Mouse (Mus musculus) hindbrain, postnatal 0 days (tissue): ENCODE data around the gene Atp6v1d. TPM values are rescaled to one million over a fixed set of nuclear protein-coding genes. Genes with fewer than 3 reads are reported as not detected.

Experiments used
- ATAC-seq: fragments of 200-750 bp; cut with Nextera tagmentation; 2 replicates; pipeline ENCODE4 v1.8.0; 2017; ENCODE audit warnings: mild to moderate bottlenecking, moderate TSS enrichment, moderate library complexity
- DNase-seq: peaks from one replicate; pipeline ENCODE4 v3.0.0-alpha.2; 2015; ENCODE audit warnings: low spot score
- H3K27ac ChIP-seq: fragments of 300-500 bp; sonication (generic); 2 replicates; pipeline ENCODE4 v1.5.1; 2014; ENCODE audit warnings: mild to moderate bottlenecking
- H3K27me3 ChIP-seq: fragments of 300-500 bp; sonication (generic); 2 replicates; pipeline ENCODE4 v1.6.1; 2014; ENCODE audit warnings: low read length, mixed read lengths; ENCODE audit not compliant: insufficient read depth
- H3K36me3 ChIP-seq: fragments of 300-500 bp; sonication (generic); 2 replicates; pipeline ENCODE4 v1.6.1; 2014; ENCODE audit warnings: low read length, mixed read lengths; ENCODE audit not compliant: insufficient read depth
- H3K4me1 ChIP-seq: fragments of 300-500 bp; sonication (generic); 2 replicates; pipeline ENCODE4 v1.6.1; 2014; ENCODE audit warnings: antibody characterized with exemption, low read length, mixed read lengths; ENCODE audit not compliant: insufficient read depth
- H3K4me2 ChIP-seq: fragments of 300-500 bp; sonication (generic); 2 replicates; pipeline ENCODE4 v1.6.1; 2014; ENCODE audit warnings: low read depth, mild to moderate bottlenecking, low read length, moderate library complexity, mixed read lengths
- H3K4me3 ChIP-seq: fragments of 300-500 bp; sonication (generic); 2 replicates; pipeline ENCODE4 v1.5.1; 2014; ENCODE audit warnings: low read length
- H3K9ac ChIP-seq: fragments of 300-500 bp; sonication (generic); replicated peaks from 2 replicates; pipeline ENCODE4 v1.6.1; 2014; ENCODE audit warnings: mild to moderate bottlenecking, low read length, moderate library complexity, mixed read lengths
- H3K9me3 ChIP-seq: fragments of 300-500 bp; sonication (generic); 2 replicates; pipeline ENCODE4 v1.6.1; 2016; ENCODE audit warnings: low read length, mixed read lengths
- CTCF ChIP-seq: IDR thresholded peaks from 2 replicates; pipeline ENCODE4 v1.5.1; 2016; ENCODE audit warnings: antibody characterized with exemption, control low read depth, low read depth
- WGBS: fragments of 180-500 bp; shearing (Covaris S2); extraction: QIAGEN DNeasy Blood & Tissue Kit; methylation state at CpG from one replicate; pipeline ENCODE4 v1.1.7; 2014; 5-methylcytosine and 5-hydroxymethylcytosine counted together
- polyA plus RNA-seq: library from polyadenylated mRNA; unstranded; fragments of >200 nt; fragmentation: Nextera tagmentation; extraction: Ambion mirVana; gene quantifications from 2 replicates; pipeline ENCODE4 v1.2.1, GENCODE M21; 2015
- total RNA-seq: library from RNA; depleted of rRNA; stranded (reverse); fragments of >200 nt; gene quantifications from 2 replicates; pipeline ENCODE4 v1.2.3, GENCODE M21; 2014; rRNA removed

The Atp6v1d gene
- total and polyA plus RNA-seq, 2 experiments from 2014 or later, result 55.5 to 149 TPM

DNA sequence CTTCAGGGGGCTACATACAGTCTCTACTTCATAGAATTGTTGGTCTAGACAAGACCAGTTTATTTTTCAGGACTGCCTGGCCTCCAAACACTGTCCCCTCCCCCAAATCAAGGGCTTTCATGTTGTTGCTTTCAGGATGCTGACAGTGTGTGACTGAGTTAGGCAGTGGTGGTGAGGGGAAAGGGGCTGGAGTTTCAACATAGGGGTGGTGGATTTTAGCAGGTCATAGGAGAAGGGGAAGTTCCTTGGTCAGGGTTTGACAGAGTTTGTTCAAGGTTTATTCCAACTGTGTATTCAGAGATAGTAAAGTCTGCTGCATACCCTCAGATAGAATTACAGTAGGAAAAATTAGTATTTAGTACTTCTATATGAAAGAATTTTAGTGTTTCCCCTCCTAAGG lies 59.6 kb downstream of the Atp6v1d start:
- Histone ChIP-seq H3K27ac (no peak overlapping the region), H3K4me2 (no peak overlapping the region), H3K4me3 (no peak overlapping the region), H3K36me3 (no peaks in the 10 kb centered on the region), H3K4me1 (no peaks in the 10 kb centered on the region), H3K9ac (no peak overlapping the region), H3K27me3 (no peaks in the 10 kb centered on the region), H3K9me3 (no peaks in the 10 kb centered on the region)
- TF ChIP-seq CTCF, result no peak
- no peak for ATAC-seq
- DNase-seq, result no peak

DNA sequence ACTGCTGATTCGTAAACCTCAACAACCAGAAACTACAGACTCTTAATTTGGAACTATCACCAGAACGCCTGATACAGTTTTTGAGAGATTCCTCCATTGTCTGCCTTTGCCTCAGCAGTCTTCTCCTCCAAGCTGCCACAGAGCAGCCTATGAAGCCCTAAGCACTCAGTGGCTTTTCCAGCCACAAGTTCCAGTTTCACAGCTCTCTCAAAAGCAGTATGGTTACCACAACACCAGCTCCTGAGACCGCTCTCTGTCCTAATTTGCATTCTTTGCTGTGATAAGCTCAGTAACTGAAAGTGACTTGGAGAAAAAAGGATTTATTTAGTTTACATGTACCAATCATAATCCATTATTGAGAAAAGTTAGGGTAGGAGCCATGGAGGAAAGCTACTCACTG lies 61.4 kb downstream of the Atp6v1d start:
- TF ChIP-seq CTCF, result no peak
- no peak overlapping the region for H3K4me3 ChIP-seq
- ATAC-seq, result no peak
- H3K27me3 ChIP-seq, result no peaks in the 10 kb centered on the region
- no peaks in the 10 kb centered on the region for H3K9me3 ChIP-seq
- H3K9ac ChIP-seq, result no peak overlapping the region
- 68% methylated on average over 3 of the region's 3 CpGs for WGBS
- no peak overlapping the region for H3K4me2 ChIP-seq
- DNase-seq, result no peak
- no peak overlapping the region for H3K27ac ChIP-seq
- no peaks in the 10 kb centered on the region for H3K4me1 ChIP-seq
- H3K36me3 ChIP-seq, result no peaks in the 10 kb centered on the region

DNA sequence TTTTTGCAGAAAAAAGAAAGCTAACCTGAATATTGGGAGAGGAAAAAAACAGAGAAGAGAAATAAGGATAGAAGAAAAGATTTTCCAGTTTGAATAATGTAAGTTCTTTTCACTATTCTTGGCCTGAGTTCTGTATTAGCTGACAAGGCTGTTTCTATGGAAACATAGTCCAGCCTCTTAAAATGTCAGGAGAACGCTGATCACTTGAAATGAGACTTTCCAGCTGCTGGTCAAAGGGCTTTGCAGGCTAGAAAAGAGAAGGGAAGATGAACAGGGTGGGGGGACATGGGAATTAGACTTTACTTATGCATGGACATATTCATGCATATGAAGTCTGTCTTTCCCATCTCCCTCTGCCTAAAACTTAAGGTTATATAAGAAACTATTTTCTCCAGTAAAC lies 67.2 kb downstream of the Atp6v1d start:
- peak; percentile 33 for DNase-seq
- no peak overlapping the region for H3K4me3 ChIP-seq
- no peaks in the 10 kb centered on the region for H3K36me3 ChIP-seq
- no peak overlapping the region for H3K27ac ChIP-seq
- no peaks in the 10 kb centered on the region for H3K27me3 ChIP-seq
- no peaks in the 10 kb centered on the region for H3K4me1 ChIP-seq
- H3K4me2 ChIP-seq, result no peak overlapping the region
- H3K9me3 ChIP-seq, result no peaks in the 10 kb centered on the region
- 14% methylated on average over 1 of the region's 1 CpGs for WGBS
- TF ChIP-seq CTCF, result no peak
- ATAC-seq, result no peak
- no peak overlapping the region for H3K9ac ChIP-seq

DNA sequence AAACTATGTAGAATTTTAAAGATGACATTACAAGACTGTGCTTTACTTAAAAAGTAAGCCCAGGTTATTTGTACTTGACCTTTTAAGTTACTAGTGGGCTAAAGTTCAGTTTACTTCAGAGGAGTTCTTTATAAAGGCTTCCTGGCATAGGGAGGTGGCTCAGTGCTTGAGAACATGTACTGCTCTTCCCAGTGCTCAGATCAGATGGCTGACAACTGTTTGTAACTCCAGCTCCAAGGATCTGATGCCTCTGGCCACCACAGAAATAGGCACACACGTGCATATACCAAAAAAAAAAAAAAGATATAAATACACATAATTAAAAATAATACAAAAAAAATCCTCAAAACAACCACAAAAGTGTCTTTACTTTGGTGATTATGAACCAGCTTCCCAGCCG lies 70.6 kb downstream of the Atp6v1d start:
- DNase-seq (no peak), ATAC-seq (no peak)
- no peaks in the 10 kb centered on the region for H3K36me3 ChIP-seq
- H3K4me3 ChIP-seq, result no peak overlapping the region
- WGBS, result 78% methylated on average over 2 of the region's 2 CpGs
- H3K27ac ChIP-seq, result no peak overlapping the region
- TF ChIP-seq CTCF, result no peak
- no peaks in the 10 kb centered on the region for H3K9me3 ChIP-seq
- no peak overlapping the region for H3K9ac ChIP-seq
- no peaks in the 10 kb centered on the region for H3K27me3 ChIP-seq
- no peak overlapping the region for H3K4me2 ChIP-seq
- H3K4me1 ChIP-seq, result no peaks in the 10 kb centered on the region

Other genes with a start within 250 kb of the Atp6v1d start
- gene Fam71d, start 170.1 kb downstream of the Atp6v1d start, total RNA-seq, result not detected in 2 replicates
- 0.23 TPM in 1 of 2 replicates, not detected in the other for gene Fam71d, start 170.1 kb downstream of the Atp6v1d start, polyA plus RNA-seq
- 10.7 and 14.5 TPM in 2 replicates for gene Mpp5, start 112.7 kb downstream of the Atp6v1d start, total RNA-seq
- gene Mpp5, start 112.7 kb downstream of the Atp6v1d start, polyA plus RNA-seq, result 12.7 and 13.4 TPM in 2 replicates
- 29.4 and 32.6 TPM in 2 replicates for gene Eif2s1, start 181 bp upstream of the Atp6v1d start, total RNA-seq
- 92.0 and 98.3 TPM in 2 replicates for gene Eif2s1, start 181 bp upstream of the Atp6v1d start, polyA plus RNA-seq
- 1.2 and 1.9 TPM in 2 replicates for gene Plek2, start 45.3 kb upstream of the Atp6v1d start, total RNA-seq
- 2.4 and 2.7 TPM in 2 replicates for gene Plek2, start 45.3 kb upstream of the Atp6v1d start, polyA plus RNA-seq
- 192 and 214 TPM in 2 replicates for gene Tmem229b, start 146.0 kb upstream of the Atp6v1d start, total RNA-seq
- 51.0 and 54.4 TPM in 2 replicates for gene Tmem229b, start 146.0 kb upstream of the Atp6v1d start, polyA plus RNA-seq
- 5.5 and 5.9 TPM in 2 replicates for gene Plekhh1, start 167.5 kb upstream of the Atp6v1d start, total RNA-seq
- 1.2 and 1.4 TPM in 2 replicates for gene Plekhh1, start 167.5 kb upstream of the Atp6v1d start, polyA plus RNA-seq
- gene Pigh, start 228.0 kb upstream of the Atp6v1d start, total RNA-seq, result 25.0 and 41.9 TPM in 2 replicates
- gene Pigh, start 228.0 kb upstream of the Atp6v1d start, polyA plus RNA-seq, result 12.8 TPM in 2 replicates